Mouse (Mus musculus): ENCODE measurements around the gene Cnr2.

DNA sequence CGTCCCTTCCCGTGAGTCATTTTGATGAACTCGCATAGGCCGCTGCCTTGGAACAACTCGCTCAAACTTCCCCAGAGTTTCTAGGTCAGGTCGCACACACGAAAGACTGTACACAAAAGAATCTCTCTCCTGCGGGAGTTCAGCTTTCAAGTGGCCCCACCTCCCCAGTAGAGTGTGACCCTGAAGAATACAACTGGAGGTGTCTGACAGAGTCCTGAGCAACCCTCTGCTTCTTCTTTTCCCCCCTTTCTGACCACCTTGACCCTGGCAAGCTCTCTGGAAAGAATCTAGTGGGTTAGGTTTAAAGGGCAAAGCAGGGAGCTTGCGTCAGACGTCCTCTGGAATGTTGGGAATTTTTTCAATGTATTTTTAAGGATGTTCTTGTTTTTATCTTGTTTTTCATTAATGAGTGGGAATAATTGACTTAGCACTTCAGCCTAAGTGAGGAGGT is 11.8 kb upstream of the Cnr2 start:
- TF ChIP-seq EP300 (IDR thresholded peaks at IDR 0.05; ENCODE audit: insufficient read depth, low read depth, low read length) (no peak), POLR2A (IDR thresholded peaks at IDR 0.05; ENCODE audit: insufficient read depth, low read depth, low read length) (no peak)
